Mouse (Mus musculus): ENCODE data around the gene Gramd1b. TPM values are rescaled to one million over a fixed set of nuclear protein-coding genes. Genes with fewer than 3 reads are reported as not detected.

Gramd1b gene
- total RNA-seq, 2 experiments from 2014 or later, result 11.6 to 15.8 TPM

DNA sequence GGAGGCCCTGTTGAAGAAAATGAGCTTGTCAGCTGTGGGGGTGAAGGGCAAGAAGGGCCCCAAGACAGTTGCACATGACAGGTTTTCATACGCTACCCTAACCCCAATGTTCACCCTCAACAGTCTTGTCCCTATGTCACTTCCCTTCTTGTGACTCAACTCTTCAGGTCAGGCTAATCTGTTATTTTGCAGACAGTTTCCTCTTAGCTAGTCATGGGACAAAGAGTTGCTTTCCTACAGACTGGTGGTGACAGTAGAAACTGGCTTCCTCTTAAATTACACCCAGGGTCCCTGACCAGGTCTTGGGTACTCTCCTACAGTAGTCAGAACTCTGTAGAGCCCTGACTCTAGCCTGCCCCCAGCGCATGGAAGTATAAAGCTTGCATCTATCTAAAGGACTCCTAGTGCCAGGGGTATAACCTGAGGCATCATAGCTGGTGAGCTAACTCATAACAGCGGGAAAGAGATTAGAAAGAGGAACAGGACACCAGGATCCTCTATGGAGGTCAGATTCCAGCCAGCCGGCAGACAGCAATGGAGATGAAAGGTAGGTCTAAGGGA lies 206.9 kb downstream of the Gramd1b start:
- no peak for DNase-seq
- intact Hi-C loops (cut with DNase I), result no loop called here

GRCm38 (mm10) chr9:40323773-40324172 lies 207.4 kb downstream of the Gramd1b start:
- intact Hi-C loops (cut with DNase I), result no loop called here
- no peak for DNase-seq

DNA sequence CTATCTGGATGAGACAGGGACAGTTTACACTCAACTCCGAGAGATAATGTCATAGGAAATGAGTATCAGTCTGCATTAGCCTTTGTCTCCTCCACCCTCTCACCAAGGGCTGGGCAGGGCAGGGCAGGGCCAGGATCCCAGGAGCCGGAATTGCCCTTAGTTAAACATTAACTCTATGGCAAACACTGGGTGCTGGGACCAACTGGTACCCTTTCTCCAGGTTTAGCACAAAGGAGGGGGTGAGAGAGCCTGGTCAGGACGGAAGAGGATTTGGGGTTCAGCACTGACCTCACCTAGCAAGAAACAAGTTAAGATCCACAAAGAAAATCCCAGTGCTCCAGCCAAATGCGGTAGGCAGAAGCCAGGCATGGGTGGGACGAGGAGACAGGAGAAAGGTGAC lies 208.0 kb downstream of the Gramd1b start:
- DNase-seq, result no peak
- intact Hi-C loops (cut with DNase I), result no loop called here

DNA sequence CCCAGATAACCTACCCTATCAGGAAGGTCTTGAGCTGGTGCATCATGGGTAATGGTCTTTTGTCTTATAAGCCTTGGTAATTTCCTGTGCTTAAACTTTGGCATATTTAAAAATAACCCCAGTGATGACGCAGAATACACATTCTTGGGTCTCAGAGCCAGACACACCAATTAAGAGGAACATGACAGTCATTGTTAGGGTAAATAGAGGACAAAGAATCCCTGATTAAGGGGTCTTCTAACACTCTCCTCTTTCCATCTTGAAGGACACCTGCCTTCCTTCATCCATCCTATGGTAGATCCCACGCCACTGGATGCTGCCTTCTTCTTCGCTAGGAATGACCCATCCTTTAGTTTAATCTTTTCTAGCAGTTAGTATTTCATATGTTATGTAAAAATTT lies 208.8 kb downstream of the Gramd1b start:
- intact Hi-C loops (cut with DNase I), result no loop called here
- no peak for DNase-seq

- DNase-seq, result no peak
- intact Hi-C loops (cut with DNase I), result no loop called here
Observed at GRCm38 (mm10) chr9:40321668-40322003, 209.5 kb downstream of the Gramd1b start.

DNA sequence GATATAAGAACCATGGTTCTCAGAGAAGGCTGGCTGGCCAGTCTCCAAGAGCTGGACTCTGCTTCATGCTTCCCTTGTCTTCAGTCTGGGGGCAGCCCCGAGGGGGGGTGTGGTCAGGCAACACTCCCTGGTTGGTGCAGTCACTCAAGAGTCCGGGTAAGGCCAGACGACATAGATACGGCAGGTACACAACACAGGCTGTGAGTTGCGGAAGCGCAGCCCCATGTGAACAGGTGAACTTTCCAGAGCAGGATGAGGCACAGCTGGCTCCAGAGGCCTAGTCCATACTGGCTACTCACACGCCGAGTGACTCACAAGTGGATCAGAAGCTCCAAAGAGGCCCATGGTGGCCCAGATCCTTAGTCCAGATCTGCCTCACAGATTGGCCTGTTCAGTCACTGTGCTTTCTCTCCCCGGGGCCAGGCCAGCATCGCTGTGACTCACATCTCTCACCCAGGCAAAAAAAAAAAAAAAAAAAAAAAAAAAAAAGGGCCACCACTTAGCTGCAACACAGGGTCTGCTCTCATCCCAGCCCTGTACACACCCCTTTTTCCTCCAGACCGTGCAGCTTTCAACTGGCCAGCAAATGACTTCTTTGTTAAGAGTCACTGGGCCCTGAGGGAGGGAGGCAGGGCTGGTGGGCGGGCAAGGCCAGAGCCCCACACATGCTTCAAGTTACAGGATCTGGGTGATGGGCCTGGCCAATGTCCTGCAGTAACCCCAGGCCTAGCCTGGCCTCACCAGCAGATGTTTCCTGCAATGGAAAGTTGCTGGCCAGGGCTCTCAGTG lies 210.1 kb downstream of the Gramd1b start:
- intact Hi-C loops (cut with DNase I), result no loop called here
- DNase-seq, result peak; percentile 90

GRCm38 (mm10) chr9:40320405-40320804 lies 210.8 kb downstream of the Gramd1b start:
- intact Hi-C loops (cut with DNase I), result no loop called here
- DNase-seq, result no peak

DNA sequence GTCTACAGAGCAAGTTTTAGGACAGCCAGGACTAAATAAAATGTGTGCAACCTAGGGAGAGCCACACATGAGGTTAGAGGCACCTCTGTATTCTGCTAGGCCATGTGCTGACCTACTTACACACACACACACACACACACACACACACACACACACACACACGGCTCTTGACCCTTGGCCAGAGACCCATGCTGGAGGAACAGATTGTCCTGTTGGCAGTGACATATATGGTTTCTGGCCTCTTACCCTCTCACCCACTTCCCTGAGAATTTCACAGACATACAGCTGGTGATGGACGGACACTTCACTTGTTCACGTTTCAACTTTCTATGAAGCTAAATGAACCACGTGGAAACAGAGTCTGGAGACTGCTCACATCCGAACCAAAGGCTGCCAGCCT lies 212.4 kb downstream of the Gramd1b start:
- intact Hi-C loops (cut with DNase I), result no loop called here
- DNase-seq, result no peak

- DNase-seq, result no peak
- intact Hi-C loops (cut with DNase I), result no loop called here
Observed at GRCm38 (mm10) chr9:40317735-40318134, 213.4 kb downstream of the Gramd1b start.

DNA sequence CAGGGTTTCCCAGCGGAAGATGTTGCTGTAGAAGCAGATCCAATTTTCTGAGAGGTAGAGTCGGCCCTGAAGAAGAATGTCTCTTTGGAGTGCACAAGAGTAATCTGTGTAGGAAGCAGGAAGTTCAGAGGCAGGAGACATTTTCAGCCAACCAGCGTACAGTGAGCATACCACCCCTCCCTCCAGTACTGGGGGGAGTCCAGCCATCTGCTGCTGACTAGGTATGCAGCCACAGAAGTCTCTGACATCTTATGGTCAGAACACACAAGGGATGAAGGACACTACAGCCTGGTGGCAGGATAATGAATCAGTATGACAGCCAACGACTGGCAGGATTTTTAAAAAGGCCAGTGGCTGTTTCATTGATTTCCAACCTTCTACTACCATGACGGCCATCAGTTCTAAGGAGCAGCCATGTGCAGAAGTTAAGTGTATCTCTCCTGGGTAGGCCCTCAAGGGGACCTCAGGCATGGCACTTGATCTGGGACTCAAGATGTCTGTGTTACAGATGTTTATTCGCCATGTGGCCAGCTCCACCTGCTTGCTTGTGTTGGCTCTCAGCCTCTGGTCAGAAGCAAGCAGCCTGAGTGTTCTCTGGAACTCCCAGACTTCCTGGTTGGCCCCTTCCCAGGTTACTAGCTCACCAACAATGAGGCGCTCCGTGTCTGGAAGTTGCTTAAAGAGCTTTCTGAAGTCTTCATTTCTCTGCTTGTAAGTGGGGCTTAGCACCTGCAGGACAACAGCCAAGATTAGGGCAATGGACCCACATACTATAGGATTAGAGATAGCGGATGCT lies 214.1 kb downstream of the Gramd1b start:
- intact Hi-C loops (cut with DNase I), result no loop called here
- peak; percentile 57 to 67 for DNase-seq

- no peak for DNase-seq
- intact Hi-C loops (cut with DNase I), result no loop called here
Observed at GRCm38 (mm10) chr9:40311813-40312212, 219.4 kb downstream of the Gramd1b start.

- no peak for DNase-seq
- intact Hi-C loops (cut with DNase I), result no loop called here
Observed at GRCm38 (mm10) chr9:40309876-40310275, 221.3 kb downstream of the Gramd1b start.

- no peak for DNase-seq
- intact Hi-C loops (cut with DNase I), result no loop called here
Observed at GRCm38 (mm10) chr9:40307311-40307710, 223.9 kb downstream of the Gramd1b start.

DNA sequence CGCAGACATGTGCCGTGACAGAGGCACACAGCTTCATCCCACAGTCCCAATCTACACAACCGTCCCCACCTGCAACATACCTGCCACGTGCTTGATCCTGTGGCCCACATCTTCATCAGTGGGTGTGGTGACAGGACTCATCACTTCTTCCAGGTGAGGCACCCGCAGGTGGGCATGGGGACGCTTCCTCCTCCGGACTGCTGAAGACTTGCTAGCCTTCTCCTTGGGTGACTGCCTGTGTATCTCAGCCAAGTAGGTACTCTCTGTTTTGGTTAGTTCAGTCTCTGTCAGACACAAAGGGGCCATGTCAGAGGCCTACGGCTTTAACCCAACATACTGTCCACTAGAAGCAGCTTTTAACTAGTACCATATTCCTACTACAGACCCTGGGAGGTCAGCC lies 226.9 kb downstream of the Gramd1b start:
- intact Hi-C loops (cut with DNase I), result no loop called here

DNA sequence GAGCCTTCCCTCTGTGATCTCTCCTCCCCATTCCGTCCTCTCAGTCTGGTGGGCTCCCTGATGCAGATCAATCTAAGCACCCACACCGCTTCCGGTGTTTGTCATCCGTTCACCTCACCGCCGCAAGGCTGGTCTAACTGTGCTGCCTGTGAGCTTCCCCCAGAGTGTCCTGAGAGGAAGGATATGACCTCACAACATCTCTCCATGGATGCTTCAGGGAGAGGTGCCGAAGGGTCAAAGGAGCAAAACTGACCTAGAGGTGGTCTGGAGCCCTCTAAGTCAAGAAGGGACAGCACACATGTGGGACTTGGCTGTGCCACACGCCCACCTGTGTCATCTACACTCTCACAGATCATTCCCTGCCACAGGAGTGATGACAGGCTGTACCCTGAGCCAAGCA lies 228.8 kb downstream of the Gramd1b start:
- intact Hi-C loops (cut with DNase I), result no loop called here
- DNase-seq, result no peak

More for the DNA sequence above, 226.9 kb downstream of the Gramd1b start:
- DNase-seq, result no peak

GRCm38 (mm10) chr9:40301475-40301874 lies 229.7 kb downstream of the Gramd1b start:
- intact Hi-C loops (cut with DNase I), result no loop called here
- DNase-seq, result no peak

DNA sequence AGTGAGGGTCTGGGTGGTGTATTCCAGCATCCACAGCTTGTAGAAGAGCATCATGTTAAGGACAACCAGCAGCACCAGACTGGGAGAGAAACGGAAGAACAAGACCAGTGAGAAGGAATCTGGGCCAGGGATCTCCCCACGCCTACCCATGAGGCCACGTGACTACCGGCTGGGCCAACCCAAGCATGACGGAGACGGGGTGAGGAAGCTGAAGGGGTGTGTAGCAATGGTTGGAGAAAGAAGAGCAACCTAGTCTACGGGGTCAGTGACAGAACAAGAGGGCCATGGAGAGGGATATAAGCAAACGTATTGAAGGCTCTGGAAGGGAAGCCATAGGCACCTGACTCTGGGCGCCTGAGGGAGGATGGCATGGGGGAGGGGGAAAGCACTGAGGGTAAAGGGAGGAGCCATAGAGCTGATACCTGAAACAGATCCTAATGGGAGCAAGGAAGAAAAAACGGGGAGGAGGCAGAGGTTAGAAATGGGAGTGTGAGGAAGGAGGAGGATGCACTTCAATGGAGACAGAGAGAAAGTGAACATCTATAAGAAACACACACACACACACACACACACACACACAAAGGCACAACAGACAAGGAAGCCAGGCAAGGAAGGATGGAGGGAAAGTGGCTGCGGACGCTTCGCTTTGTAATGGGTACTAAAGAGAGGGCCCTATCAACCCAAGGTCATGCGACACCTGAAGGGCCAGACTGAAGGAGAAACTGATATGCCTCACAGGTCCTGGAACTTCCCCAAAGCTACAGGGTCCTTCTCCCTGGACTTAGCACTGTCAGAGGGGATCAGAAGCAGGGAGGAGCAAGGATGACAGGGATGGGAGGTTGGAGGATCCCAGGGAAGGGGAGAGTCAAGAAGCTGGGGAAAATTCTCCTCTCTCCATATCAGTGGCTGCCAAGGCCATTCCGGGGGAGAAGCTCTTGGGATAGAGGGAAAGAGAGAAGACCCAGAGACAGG lies 230.9 kb downstream of the Gramd1b start:
- DNase-seq, result no peak
- intact Hi-C loops (cut with DNase I), result no loop called here

GRCm38 (mm10) chr9:40299323-40299722 lies 231.9 kb downstream of the Gramd1b start:
- DNase-seq, result no peak
- intact Hi-C loops (cut with DNase I), result no loop called here

DNA sequence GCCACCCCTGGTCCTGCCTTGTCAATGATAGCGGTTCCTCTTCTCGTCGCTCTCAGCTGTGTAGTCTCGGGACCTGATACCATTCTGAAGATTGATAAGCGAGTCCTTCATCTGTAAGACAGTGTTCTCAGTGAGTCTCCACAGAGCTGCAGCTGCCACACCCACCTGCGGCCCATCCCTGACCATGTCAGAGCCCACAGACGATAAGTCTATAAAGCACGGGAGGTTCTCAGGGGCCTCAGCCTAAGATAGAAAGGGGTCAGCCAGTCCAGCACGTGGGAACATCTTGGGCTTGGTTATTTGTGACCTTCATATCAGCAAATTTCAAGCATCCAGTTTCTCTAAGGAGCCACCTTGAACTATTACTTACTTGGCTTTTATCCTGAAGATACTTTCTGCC lies 233.2 kb downstream of the Gramd1b start:
- DNase-seq, result no peak
- intact Hi-C loops (cut with DNase I), result no loop called here

DNA sequence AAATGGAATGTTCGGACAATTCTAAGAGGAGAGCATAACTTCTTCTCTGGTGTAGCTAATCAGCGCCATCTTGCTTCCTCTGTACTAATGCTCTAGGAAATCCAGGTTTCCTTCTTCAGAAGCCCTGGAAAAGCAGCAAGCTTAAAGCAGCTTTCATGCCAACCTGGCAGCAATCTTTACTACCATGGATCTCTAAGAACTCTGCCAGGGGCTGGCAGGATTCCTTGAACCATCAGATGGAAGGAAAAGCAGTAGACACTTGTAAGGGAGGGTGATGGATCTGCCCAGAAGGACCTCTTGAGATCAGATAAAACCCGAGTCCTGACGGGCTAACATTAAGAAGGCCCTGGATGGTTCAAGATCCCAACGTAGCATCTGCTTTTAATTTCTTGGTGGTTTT lies 234.9 kb downstream of the Gramd1b start:
- intact Hi-C loops (cut with DNase I), result no loop called here
- no peak for DNase-seq

DNA sequence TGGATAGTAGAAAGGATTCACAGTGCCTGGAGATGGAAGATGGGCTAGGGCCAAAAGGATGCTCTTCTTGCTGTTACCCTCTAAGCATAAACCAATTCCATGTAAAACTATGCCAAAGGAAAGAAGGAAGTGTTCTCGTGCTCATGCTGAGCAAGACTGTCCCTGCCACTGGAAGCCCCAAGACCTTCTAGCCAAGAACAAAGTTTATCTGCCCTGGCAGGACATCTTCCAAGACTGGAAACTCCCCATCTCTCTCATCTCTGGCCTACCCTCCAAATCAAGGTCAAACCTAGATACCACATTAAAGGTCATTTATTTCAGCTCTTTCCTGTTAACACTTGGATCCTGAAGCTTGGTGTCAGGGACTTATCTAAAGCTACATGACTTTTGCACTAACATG lies 236.3 kb downstream of the Gramd1b start:
- DNase-seq, result no peak

More for the DNA sequence above, 236.3 kb downstream of the Gramd1b start:
- intact Hi-C loops (cut with DNase I), result no loop called here
